Mouse (Mus musculus) hematopoietic stem cell, adult 5-6 weeks (primary cell): ENCODE measurements at regions not wholly inside any gene's neighbourhood (a gene's known extent, or its start where the extent isn't known, plus 50 kb on each side); places are given as distances from the start of the nearest gene placed in this dataset.

Experiments
- ATAC-seq, 2 experiments: fragments of 125-278 bp in 1 of 2; replicated peaks in 1 of 2; 2 replicates each; pipeline ENCODE4 v1.8.0; 2016 to 2017; ENCODE audit warnings: inconsistent platforms in 2 of 2, mild to moderate bottlenecking in 2 of 2, moderate number of reproducible peaks in 2 of 2, low read depth in 1 of 2, moderate TSS enrichment in 1 of 2; ENCODE audit not compliant: low FRiP score in 2 of 2, poor library complexity in 2 of 2, severe bottlenecking in 2 of 2, insufficient read depth in 1 of 2, low TSS enrichment in 1 of 2

- peak; percentile 81 to 87 for ATAC-seq
These were observed 146.8 kb upstream of the Slc35f3 start for GRCm38 (mm10) chr8:126151527-126151926.

GRCm38 (mm10) chr8:126153955-126154354, 144.4 kb upstream of the Slc35f3 start:
- no peak for ATAC-seq

GRCm38 (mm10) chr8:126157452-126158185, 140.7 kb upstream of the Slc35f3 start:
- no peak for ATAC-seq

- no peak for ATAC-seq
These were observed 138.9 kb upstream of the Slc35f3 start for GRCm38 (mm10) chr8:126159485-126159884.

- no peak for ATAC-seq
These were observed 137.9 kb upstream of the Slc35f3 start for GRCm38 (mm10) chr8:126160356-126160975.

GRCm38 (mm10) chr8:126162748-126163371, 135.5 kb upstream of the Slc35f3 start:
- ATAC-seq, result no peak

- no peak for ATAC-seq
These were observed 134.4 kb upstream of the Slc35f3 start for GRCm38 (mm10) chr8:126163954-126164353.

- ATAC-seq, result no peak
These were observed 132.8 kb upstream of the Slc35f3 start for GRCm38 (mm10) chr8:126165486-126166095.

GRCm38 (mm10) chr8:126166394-126166793, 132.0 kb upstream of the Slc35f3 start:
- no peak for ATAC-seq

GRCm38 (mm10) chr8:126174451-126174850, 123.9 kb upstream of the Slc35f3 start:
- no peak for ATAC-seq

- ATAC-seq, result no peak
These were observed 122.1 kb upstream of the Slc35f3 start for GRCm38 (mm10) chr8:126176305-126176704.

- no peak for ATAC-seq
These were observed 120.5 kb upstream of the Slc35f3 start for GRCm38 (mm10) chr8:126177855-126178254.

- ATAC-seq, result no peak
These were observed 109.5 kb upstream of the Slc35f3 start for GRCm38 (mm10) chr8:126188741-126189285.

- no peak for ATAC-seq
These were observed 102.7 kb upstream of the Slc35f3 start for GRCm38 (mm10) chr8:126195616-126196015.

GRCm38 (mm10) chr8:126210561-126210960, 87.8 kb upstream of the Slc35f3 start:
- ATAC-seq, result no peak

- no peak for ATAC-seq
These were observed 85.6 kb upstream of the Slc35f3 start for GRCm38 (mm10) chr8:126212802-126213201.

- ATAC-seq, result no peak
These were observed 83.8 kb upstream of the Slc35f3 start for GRCm38 (mm10) chr8:126214571-126214970.

GRCm38 (mm10) chr8:126216391-126216790, 82.0 kb upstream of the Slc35f3 start:
- ATAC-seq, result no peak
